Mouse (Mus musculus) monocyte, adult 2 months (primary cell): ENCODE results near the gene Negr1.

Experiments used
- DNase-seq, 2 experiments: peaks; one replicate each; pipeline ENCODE4 v3.0.0; 2022; ENCODE audit warnings: low spot score in 2 of 2, low read depth in 1 of 2

Negr1 gene

DNA sequence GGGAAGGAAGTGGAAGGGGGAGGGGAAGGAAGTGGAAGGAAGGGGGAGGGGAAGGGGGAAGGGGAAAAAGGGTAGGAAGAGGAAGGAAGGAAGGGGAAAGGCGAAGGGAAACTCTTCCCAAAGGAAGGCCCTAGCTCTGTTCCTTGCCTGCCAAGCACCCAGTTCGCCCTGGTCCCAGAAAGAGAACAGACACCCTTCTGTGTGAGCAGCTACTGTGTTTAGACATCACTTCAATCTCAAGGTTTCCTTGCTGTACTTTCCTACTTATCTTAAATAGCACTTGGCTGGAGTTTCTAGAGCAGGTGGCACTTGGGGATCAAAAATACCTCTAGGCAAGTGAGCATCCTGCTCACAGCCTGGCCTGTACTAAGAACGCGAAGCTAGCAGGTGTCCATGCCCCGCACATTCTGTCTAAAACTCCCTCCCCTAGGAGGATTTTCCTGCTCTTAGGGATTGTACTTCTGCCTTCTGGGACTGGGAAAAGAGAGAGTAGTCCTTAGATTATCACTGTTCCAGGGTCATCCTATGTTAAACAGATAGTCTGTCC lies 128.5 kb downstream of the Negr1 start:
- no peak for DNase-seq

DNA sequence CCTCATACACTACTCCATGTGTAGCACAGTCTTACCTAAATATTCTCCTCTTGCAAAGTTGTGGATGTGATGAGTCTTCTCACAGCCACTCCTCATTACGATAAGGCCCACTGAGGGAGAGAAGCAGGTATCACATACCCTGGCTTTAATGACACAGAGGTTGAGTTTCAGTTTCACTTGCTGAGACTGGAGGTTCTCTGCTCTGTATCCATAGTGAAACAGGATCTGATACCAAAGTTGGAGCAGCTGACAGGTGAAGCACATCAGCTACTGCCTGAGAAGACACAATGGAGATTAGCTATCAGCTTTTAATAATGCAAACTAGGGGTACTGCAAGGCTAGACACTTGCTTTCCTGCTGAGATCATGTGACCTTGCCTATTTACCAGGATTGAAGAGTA lies 137.1 kb downstream of the Negr1 start:
- DNase-seq, result no peak

DNA sequence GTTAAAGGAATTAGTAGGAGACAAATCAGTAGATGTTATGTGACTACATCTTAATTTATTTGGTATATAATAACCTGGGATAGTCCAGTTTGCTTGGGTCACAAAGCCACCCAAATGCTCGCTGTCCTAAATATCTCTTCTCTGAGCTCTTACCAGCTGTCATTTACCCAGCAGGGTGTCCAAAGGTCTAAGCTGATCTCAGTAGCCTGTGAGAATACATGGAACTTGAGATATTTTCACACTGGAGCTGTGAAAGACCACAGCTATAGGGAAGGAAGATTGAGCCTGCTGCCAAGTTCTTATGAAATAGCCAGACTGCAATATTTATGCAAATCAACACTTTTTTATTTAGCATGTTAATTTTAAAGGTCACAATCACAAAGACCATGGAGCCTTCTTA lies 141.6 kb downstream of the Negr1 start:
- no peak for DNase-seq

DNA sequence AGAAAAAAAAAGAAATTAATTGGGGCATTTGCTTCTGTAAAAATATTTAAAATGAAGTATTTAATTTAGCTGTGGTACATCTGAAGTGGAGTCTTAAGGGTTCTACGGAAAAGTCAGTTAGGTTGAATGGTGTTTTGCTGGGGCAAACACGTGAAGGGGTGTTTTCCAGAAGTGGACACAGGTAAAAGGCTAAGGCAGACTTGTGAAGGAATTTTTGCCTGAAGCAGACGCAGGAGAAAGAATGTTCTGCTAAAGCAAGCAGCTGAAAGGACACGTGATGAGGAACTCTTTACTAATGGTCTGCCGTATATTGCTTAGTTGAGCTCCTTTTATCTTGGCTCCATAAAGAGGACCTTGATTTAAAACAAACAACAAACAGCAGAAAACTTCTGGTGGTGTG lies 148.6 kb downstream of the Negr1 start:
- DNase-seq, result no peak

DNA sequence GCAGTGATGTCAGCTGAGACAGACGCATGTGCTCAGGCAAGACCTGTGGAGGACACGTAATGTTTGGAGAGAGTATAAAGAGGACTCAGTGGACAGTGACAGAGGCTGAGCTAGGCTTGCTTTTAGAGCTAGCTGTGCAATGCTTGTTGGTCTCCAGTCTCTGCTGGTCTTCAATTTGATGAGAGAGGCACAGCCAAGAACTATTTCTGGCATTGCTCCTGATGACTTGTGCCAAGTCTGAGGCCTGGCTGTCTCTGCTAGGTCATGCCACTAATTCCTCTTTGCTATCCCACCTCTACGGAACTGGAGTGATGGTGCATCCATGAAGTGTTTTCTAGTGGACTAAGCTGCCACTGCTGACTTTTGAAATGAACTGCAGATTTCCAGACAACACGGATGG lies 149.1 kb downstream of the Negr1 start:
- DNase-seq, result no peak

DNA sequence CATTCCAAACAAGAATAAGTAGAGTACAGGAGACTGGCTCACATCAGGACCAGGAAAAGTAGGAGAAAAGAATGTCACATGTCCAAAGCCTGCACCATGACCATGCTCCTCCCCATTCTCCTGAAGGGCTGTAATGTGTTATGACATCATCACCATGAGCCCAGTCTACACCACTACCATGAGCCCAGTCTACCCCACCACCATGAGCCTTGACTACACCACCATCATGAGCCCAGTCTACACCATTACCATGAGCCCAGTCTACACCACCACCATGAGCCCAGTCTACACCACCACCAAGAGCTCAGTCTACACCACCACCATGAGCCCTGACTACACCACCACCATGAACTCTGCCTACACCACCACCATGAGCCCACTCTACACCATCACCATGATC lies 174.7 kb downstream of the Negr1 start:
- no peak for DNase-seq

DNA sequence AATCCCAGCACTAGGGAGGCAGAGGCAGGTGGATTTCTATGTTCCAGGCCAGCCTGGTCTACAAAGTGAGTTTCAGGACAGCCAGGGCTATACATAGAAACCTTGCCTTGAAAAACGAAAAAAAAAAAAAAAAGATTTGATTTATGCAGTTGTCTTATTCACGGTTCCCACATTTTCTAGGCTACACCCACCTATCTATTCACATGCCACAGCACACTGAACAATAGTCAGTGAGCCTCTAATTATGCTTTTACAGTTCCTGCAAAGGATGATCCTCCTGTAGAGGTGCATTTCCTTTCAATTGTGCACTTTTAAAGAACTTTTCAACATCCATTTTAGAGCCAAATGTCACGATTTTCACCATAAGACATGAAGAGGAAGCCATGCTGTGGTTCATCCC lies 177.9 kb downstream of the Negr1 start:
- no peak for DNase-seq

DNA sequence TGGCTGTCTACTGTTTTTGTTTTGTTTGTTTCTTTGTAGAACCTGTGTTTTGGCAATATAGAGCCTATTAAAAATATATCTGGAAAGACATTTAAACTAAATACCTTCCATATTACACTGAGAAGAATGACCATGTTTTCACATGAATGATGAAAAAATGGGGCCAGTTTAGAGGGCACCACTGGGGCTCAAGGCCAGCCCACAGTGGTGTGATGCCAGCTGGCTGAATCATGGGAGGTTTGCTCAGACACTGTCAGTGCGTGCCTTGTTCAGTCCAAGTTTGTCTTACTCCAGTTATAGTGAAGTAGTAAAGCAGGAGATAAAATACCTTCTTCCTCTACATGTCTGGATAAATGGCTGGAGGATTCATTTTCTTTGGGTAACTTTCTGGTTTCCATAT lies 181.7 kb downstream of the Negr1 start:
- no peak for DNase-seq

DNA sequence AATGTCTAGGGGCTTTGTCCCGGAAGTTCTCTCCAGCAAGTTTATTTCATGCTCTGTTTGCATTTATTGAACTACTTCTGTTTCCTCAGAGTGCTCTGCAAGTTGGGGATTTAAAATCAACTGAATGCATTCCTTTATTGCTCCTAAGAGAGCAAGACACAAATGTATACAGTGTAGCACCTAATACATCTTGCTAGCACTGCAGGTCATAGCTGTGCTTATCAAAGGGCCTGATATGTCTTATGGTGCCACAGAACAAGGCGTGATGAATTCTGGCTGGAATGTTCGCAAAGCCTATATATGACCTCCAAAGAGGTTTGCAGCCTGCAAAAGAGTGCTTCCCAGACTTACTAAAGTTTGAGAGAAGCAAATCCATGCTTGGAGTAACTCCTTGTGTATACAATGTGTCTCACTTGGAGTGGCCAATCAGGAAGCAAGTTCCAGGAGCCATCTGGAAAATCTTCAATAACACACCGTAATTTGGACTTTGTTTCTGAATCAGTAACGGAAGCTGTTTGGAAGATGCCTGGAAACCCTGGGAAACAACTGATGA lies 183.7 kb downstream of the Negr1 start:
- DNase-seq, result no peak

DNA sequence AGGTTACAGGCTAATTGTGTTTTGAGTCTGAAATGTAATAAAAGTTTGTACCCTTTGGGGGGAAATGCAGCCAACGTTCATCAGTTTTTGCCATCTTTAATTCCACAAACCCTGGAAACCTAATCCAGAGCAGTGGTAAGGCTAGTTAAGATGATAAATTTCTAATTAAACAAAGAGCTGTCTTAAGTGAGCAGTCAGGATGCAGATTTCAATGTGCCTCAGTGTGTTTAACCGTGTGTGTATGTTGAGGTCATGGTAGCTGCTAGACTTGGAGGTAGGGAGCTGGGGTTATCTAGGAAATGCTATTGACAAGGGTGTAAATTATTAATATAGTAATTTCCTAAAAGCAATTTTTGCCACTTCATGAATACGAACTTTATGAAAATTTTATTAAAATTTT lies 185.9 kb downstream of the Negr1 start:
- DNase-seq, result no peak

DNA sequence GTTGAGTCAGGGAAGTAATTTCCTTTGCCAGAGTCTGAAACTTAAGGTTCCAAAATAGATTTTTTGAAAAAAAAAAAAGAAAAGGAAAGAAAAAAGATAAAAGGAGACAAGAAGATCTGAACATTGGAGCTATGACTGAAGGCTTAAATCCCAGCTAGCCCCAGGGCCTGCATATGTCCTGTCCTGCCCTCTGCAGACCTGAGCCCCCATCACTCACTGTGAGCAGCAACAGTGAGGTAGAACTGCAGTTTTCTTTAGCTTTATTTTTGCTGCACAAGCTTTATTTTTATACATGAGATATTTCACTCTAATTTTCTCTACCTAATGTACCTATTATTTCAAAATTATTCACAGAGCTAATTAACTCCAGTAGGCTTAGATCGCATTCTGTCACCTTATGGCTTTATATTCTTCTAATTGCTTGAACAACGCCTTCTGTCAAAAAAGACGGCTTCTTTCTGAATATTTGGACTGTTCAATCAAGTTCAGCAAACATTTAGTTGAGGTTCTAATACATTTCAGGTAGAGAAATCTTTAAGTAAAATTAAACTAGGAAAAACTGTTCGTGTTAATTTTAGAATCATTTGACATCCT lies 192.3 kb downstream of the Negr1 start:
- DNase-seq, result no peak

DNA sequence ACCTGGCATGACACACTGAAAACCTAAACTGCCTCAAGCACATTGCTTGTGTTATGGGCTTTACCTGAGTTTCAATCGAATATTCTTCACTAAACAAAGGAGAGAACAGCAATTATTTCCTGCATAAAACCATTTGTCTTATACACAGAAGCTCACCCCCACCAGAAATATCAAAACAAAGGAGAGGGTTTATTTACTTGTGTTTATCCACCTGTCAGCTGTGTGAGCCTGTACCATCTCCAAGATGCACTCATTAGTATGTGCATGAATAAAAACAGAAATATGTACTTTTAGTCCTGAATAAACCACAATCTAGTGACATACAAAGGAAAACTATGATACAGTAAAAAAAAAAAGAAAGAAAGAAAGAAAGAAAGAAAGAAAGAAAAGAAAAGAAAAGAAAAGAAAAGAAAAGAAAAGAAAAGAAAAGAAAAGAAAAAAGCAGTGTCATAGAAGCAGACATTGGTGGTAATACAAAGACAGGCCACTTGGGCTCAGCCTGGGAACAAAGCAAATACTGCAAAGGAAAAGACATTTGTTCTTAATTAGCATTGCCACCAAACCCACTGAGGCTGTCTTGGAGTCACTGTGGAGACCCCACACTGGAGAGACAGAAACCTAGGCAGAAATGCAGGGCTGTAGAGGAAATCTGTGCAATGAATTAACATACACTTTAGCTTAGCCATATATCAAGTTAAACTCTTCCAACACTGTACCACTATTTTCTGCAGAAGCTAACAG lies 193.4 kb downstream of the Negr1 start:
- DNase-seq, result no peak

DNA sequence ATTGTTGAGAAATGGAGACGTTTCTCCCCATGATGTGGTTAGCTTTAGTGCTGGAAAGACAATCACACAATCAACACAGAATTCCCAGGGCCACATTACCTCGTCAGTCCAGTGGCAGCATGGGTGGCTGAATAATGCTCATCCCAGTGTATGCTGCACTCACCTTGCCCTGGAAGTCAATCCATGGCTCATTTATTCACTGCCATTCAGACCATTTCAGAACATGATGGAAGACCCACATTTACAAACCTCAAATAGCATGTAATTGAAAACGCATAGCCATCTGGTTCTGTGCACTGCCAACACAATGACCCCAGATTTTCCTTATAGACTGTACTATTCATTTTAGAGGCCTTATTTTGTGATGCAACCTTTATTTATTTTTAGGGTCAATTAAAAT lies 203.4 kb downstream of the Negr1 start:
- no peak for DNase-seq

DNA sequence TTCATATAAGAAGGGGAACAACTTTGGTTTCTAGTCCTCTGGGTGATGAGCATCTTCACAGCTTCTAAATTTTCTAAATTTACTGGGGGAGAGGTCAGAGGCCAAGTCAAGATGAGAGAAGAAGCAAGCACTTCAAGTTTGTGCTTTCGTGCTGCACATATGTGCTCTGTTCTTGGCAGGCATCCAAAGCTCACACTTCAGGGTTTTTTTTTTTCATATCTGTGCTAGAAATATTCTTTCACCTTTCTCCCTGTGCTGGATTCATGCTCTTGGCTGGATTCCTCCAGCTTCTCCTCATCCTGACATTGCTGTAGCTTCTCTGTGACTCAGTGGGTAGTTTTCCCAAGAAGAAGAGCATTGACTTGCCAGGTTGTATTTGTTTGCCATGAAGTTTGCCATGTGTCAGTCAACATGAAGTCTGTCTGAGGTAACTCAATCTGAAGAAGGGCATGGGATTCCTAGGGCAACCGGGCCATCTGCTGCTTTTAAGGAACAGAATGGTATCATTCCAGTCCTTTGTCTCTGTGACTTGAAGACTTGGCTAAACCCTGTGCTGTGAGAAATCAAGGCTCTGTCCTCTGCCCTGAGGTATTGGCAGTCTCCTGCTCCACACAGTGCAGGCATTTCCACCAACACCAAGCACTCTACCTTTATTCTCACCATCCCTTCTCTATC lies 204.7 kb downstream of the Negr1 start:
- no peak for DNase-seq

DNA sequence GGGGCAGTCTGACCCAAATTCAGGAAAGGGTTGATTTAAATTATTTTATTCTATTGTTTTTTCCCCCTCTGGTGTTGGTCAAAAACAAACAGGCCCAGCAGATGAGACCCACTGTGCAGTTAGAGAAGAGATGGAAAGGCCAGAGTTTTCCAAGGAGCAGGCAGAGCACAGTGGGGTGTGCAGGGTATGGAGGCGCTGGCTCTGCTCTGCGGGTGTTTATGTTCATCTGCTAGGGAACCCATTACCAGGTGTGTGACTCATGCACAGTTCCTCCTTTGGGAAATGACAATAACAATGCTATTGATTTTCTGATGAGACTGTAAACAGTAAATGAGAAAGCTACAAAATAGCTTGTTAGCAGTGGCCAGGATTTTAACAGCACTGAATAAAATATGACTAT lies 210.0 kb downstream of the Negr1 start:
- DNase-seq, result no peak

DNA sequence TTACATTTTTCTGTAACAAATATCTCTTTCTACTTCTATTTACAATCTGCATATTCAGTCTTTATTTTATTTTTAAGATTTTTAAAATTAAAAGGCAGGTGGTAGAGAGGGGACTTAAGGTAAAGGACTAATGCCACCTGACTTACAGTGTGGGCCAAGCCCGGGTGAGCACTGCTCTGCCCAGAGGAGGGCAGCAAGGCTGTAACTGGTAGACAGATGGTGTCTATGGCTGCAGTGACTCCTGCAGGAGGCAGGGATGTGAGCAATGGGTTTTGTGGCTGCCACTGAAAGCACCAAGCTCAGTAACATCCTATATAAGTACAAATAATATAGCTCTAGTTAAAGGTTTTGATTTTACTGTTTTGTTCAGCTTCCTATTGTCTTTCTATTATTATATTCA lies 210.5 kb downstream of the Negr1 start:
- no peak for DNase-seq

DNA sequence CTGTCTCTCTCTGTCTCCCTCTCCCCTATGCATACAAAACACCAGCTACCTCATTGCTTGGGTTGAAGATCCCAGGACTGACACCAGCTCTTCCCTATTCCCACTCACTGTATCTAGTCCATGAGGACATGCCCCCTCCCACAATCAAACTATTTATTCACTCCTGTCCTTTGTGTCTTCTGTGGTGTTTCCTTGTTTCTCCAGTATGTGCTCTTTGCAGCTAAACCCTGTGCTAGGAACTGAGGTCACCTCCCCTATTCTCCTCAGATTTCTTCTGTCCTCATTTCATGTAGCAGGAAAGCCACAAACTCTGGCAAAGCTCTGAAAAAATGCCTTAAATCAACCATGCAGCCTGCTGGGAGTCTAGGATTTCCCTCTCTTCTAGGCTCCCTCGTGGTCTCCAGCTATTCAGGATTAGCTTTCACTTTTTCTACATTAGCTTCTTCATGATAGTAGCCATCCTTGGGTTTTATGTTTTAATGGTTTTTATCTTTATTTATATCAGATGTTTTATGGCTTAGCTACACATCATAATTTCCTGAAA lies 222.8 kb downstream of the Negr1 start:
- no peak for DNase-seq

DNA sequence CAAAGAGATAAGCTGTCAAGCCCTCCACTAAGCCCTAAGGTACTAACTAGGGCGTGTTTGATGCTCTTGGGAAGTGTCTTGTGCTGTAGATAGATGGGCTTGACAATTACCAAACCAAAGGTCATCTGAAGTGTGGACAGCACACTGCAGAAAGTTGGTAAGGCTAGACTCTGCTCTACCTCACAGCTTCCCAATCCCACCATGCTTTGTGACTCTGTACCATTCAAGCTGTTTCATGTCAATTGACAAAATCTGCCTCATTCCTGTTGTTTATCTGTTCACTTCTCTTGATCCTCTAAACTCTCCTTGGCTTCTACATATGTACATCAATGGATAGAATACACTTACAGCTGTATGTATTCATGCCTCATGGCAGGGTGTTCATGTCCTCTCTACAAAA lies 224.8 kb downstream of the Negr1 start:
- no peak for DNase-seq

DNA sequence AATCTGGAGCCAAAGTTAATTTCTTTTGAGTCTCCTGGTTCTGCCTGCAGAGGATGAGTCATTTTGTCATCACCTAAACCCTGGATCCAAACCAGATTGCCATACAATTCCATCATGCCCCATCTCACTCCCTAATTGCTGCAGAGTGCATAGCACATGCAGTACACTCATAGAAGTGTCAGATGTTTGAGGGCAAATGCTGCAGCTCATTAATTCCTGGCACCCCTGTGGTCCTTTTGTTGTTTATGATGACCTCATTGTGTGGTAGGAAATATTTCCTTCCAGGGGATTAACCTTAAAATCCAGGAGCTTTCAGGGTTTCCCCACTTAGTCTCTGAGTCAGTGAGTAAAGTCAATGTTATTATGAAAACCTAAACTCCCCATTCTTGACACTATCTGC lies 229.6 kb downstream of the Negr1 start:
- DNase-seq, result no peak

DNA sequence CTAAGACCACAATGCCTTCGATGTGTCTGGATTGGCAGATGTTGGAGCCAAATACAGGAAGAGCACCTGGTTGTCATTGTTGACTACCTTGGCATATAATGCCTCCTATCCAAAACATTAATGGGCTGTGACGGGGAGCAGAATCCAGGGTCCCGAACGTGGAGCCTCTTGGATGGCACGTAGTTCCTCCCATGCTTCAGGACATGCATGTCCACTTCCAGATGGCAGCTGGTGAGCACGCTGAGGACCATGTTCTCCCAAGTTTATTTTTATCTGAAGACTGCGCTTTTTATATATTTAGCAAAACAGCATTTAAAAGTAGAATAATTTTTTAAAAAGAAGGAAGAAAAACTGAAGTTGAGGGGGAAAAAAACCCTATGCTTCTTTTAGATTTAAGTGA lies 231.1 kb downstream of the Negr1 start:
- no peak for DNase-seq

DNA sequence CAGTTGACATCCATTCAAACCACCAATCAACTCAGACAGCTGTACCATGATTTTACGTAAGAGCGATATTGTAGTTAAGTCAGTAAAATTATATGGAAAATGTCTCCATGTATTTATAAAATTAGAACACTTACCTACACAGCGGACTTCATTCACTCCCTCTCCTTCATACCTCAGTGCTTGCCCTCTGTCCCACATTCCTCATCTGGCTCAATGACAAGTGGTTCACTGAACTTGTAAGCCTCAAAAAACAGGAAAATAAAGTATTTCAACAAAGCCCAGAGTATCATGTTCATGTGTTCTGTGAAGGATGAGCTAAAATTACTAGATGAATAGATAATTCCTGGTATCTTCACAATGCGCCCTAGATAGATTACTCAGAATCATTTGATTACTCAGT lies 232.5 kb downstream of the Negr1 start:
- DNase-seq, result no peak

DNA sequence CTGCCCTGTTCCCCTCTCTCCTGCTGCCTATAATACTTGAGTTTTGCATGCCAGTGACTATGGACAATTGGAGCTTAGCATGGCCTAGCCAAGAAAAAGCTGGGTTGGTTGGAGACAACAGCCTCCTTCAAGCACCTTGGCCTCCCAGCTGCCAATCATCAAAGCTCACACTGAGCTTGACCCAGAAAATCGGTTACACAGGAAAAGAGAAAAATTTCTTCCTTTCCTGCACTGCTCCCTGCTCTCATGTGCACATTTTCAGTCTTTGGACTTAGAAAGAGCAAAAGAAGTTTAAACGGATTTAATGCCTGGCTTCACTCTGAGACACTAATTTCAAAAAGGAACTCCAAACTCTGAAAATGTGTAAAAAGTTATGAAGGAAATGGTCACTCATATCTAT lies 233.0 kb downstream of the Negr1 start:
- DNase-seq, result no peak
